Mouse (Mus musculus): ENCODE data around the gene Rad9a. TPM values are rescaled to one million over a fixed set of nuclear protein-coding genes. Genes with fewer than 3 reads are reported as not detected.

Rad9a gene
- polyA plus RNA-seq, 2 experiments from 2014 or later, result 63.6 to 83.6 TPM

Other genes with a start within 250 kb of the Rad9a start
- not detected for gene Aldh3b3, start 243.0 kb downstream of the Rad9a start, polyA plus RNA-seq (2017; shearing (Covaris generic))
- gene Aldh3b2, start 229.3 kb downstream of the Rad9a start, polyA plus RNA-seq (2017; shearing (Covaris generic)), result not detected
- gene Acy3, start 215.1 kb downstream of the Rad9a start, polyA plus RNA-seq (2017; shearing (Covaris generic)), result 1 to 10 TPM in 1 of 2 experiments, not detected in 1; 1.5 TPM
- gene Tbx10, start 208.9 kb downstream of the Rad9a start, polyA plus RNA-seq (2017; shearing (Covaris generic)), result not detected
- gene Nudt8, start 201.1 kb downstream of the Rad9a start, polyA plus RNA-seq (2017; shearing (Covaris generic)), result 10 to 100 TPM; 10.7 to 15.2 TPM
- gene Gm49405, start 201.0 kb downstream of the Rad9a start, polyA plus RNA-seq (2017; shearing (Covaris generic)), result under 1 TPM; 0.78 to 0.96 TPM
- 1 to 10 TPM; 1.1 to 2.1 TPM for gene Doc2g, start 198.3 kb downstream of the Rad9a start, polyA plus RNA-seq (2017; shearing (Covaris generic))
- 100 to 1,000 TPM; 109 to 164 TPM for gene Ndufv1, start 188.9 kb downstream of the Rad9a start, polyA plus RNA-seq (2017; shearing (Covaris generic))
- 100 to 1,000 TPM; 543 to 655 TPM for gene Gstp1, start 163.7 kb downstream of the Rad9a start, polyA plus RNA-seq (2017; shearing (Covaris generic))
- 1 to 10 TPM; 4.2 to 5.3 TPM for gene Gstp2, start 155.6 kb downstream of the Rad9a start, polyA plus RNA-seq (2017; shearing (Covaris generic))
- gene Gstp3, start 142.1 kb downstream of the Rad9a start, polyA plus RNA-seq (2017; shearing (Covaris generic)), result 100 to 1,000 TPM; 158 to 206 TPM
- gene Cabp2, start 120.1 kb downstream of the Rad9a start, polyA plus RNA-seq (2017; shearing (Covaris generic)), result not detected
- 100 to 1,000 TPM; 328 to 403 TPM for gene Cdk2ap2, start 104.5 kb downstream of the Rad9a start, polyA plus RNA-seq (2017; shearing (Covaris generic))
- gene Pitpnm1, start 101.7 kb downstream of the Rad9a start, polyA plus RNA-seq (2017; shearing (Covaris generic)), result 100 to 1,000 TPM in 1 of 2 experiments, 10 to 100 TPM in 1; 98.7 to 113 TPM
- 100 to 1,000 TPM; 179 to 208 TPM for gene Aip, start 75.8 kb downstream of the Rad9a start, polyA plus RNA-seq (2017; shearing (Covaris generic))
- under 1 TPM in 1 of 2 experiments, not detected in 1; 0.29 TPM for gene Gpr152, start 61.9 kb downstream of the Rad9a start, polyA plus RNA-seq (2017; shearing (Covaris generic))
- gene Cabp4, start 57.6 kb downstream of the Rad9a start, polyA plus RNA-seq (2017; shearing (Covaris generic)), result under 1 TPM; 0.79 to 0.92 TPM
- 100 to 1,000 TPM; 236 to 310 TPM for gene Coro1b, start 53.0 kb downstream of the Rad9a start, polyA plus RNA-seq (2017; shearing (Covaris generic))
- 100 to 1,000 TPM; 836 to 870 TPM for gene Ptprcap, start 48.1 kb downstream of the Rad9a start, polyA plus RNA-seq (2017; shearing (Covaris generic))
- 10 to 100 TPM; 31.7 to 39.0 TPM for gene Rps6kb2, start 38.3 kb downstream of the Rad9a start, polyA plus RNA-seq (2017; shearing (Covaris generic))
- 10 to 100 TPM in 1 of 2 experiments, 1 to 10 TPM in 1; 9.4 to 11.9 TPM for gene Carns1, start 26.2 kb downstream of the Rad9a start, polyA plus RNA-seq (2017; shearing (Covaris generic))
- 100 to 1,000 TPM; 594 to 924 TPM for gene Tbc1d10c, start 10.4 kb downstream of the Rad9a start, polyA plus RNA-seq (2017; shearing (Covaris generic))
- gene Ppp1ca, start 9.6 kb downstream of the Rad9a start, polyA plus RNA-seq (2017; shearing (Covaris generic)), result 100 to 1,000 TPM; 835 to 936 TPM
- 10 to 100 TPM; 35.0 to 46.5 TPM for gene Clcf1, start 12.6 kb upstream of the Rad9a start, polyA plus RNA-seq (2017; shearing (Covaris generic))
- gene AC109138.7, start 12.7 kb upstream of the Rad9a start, polyA plus RNA-seq (2017; shearing (Covaris generic)), result not detected
- gene Pold4, start 30.2 kb upstream of the Rad9a start, polyA plus RNA-seq (2017; shearing (Covaris generic)), result 100 to 1,000 TPM; 117 to 127 TPM
- 10 to 100 TPM in 1 of 2 experiments, 1 to 10 TPM in 1; 8.1 to 15.9 TPM for gene Ssh3, start 67.5 kb upstream of the Rad9a start, polyA plus RNA-seq (2017; shearing (Covaris generic))
- gene Ankrd13d, start 81.5 kb upstream of the Rad9a start, polyA plus RNA-seq (2017; shearing (Covaris generic)), result 1 to 10 TPM; 2.4 to 2.5 TPM
- 100 to 1,000 TPM in 1 of 2 experiments, 10 to 100 TPM in 1; 93.7 to 101 TPM for gene Grk2, start 104.6 kb upstream of the Rad9a start, polyA plus RNA-seq (2017; shearing (Covaris generic))
- gene Kdm2a, start 196.6 kb upstream of the Rad9a start, polyA plus RNA-seq (2017; shearing (Covaris generic)), result 10 to 100 TPM; 90.1 to 95.4 TPM
- 1 to 10 TPM; 2.6 to 3.2 TPM for gene Rhod, start 237.8 kb upstream of the Rad9a start, polyA plus RNA-seq (2017; shearing (Covaris generic))